Mouse (Mus musculus): ENCODE results near the gene Manbal. TPM values are rescaled to one million over a fixed set of nuclear protein-coding genes. Genes with fewer than 3 reads are reported as not detected.
A peak's percentile ranks its signal among the peaks of the same experiment; 100 is the strongest.

The Manbal gene
- polyA plus RNA-seq, 1 experiment from 2014 or later = 85.8 TPM

- H3K27ac ChIP-seq = peak overlapping the region; percentile 90
- H3K27me3 ChIP-seq (ENCODE audit: insufficient read depth, poor library complexity, severe bottlenecking) = no peaks in the 10 kb centered on the region
- no peaks in the 10 kb centered on the region for H3K36me3 ChIP-seq
- no peak overlapping the region for H3K4me3 ChIP-seq
- 47% methylated on average over 5 of the region's 5 CpGs for WGBS
- peaks cover 62% of the 10 kb centered on the region for H3K4me1 ChIP-seq (replicated peaks)
- DNase-seq (ENCODE audit: low spot score) = no peak
- H3K9me3 ChIP-seq = no peaks in the 10 kb centered on the region
Measured at GRCm38 (mm10) chr2:157342328-157342926, 25.0 kb upstream of the Manbal start.

GRCm38 (mm10) chr2:157343337-157343736 lies 24.1 kb upstream of the Manbal start:
- no peaks in the 10 kb centered on the region for H3K9me3 ChIP-seq
- DNase-seq (ENCODE audit: low spot score) = no peak
- H3K4me3 ChIP-seq = no peak overlapping the region
- H3K27ac ChIP-seq = peak overlapping the region; percentile 73
- WGBS = 59% methylated on average over 6 of the region's 6 CpGs
- no peaks in the 10 kb centered on the region for H3K36me3 ChIP-seq
- peaks cover 65% of the 10 kb centered on the region for H3K4me1 ChIP-seq (replicated peaks)
- no peaks in the 10 kb centered on the region for H3K27me3 ChIP-seq (ENCODE audit: insufficient read depth, poor library complexity, severe bottlenecking)

GRCm38 (mm10) chr2:157347361-157348159 lies 19.8 kb upstream of the Manbal start, which contains the start of gene Ghrh:
Ghrh (minus strand) TSS chr2:157347506.
- Histone ChIP-seq H3K27me3 (ENCODE audit: insufficient read depth, poor library complexity, severe bottlenecking) (no peaks in the 10 kb centered on the region), H3K9me3 (no peaks in the 10 kb centered on the region), H3K36me3 (no peaks in the 10 kb centered on the region), H3K4me1 (replicated peaks) (peaks cover 40% of the 10 kb centered on the region), H3K4me3 (no peak within 1 kb of the TSS), H3K27ac (peak within 1 kb of the TSS; percentile 81)
- DNase-seq (ENCODE audit: low spot score) = no peak
- 68% methylated on average over 26 of the region's 26 CpGs for WGBS

GRCm38 (mm10) chr2:157349121-157349778 lies 18.1 kb upstream of the Manbal start:
- WGBS = 58% methylated on average over 12 of the region's 12 CpGs
- H3K36me3 ChIP-seq = no peaks in the 10 kb centered on the region
- no peaks in the 10 kb centered on the region for H3K27me3 ChIP-seq (ENCODE audit: insufficient read depth, poor library complexity, severe bottlenecking)
- H3K4me1 ChIP-seq (replicated peaks) = peaks cover 28% of the 10 kb centered on the region
- no peaks in the 10 kb centered on the region for H3K9me3 ChIP-seq
- no peak overlapping the region for H3K4me3 ChIP-seq
- no peak for DNase-seq (ENCODE audit: low spot score)
- peak overlapping the region; percentile 71 for H3K27ac ChIP-seq

GRCm38 (mm10) chr2:157353183-157353582 lies 14.2 kb upstream of the Manbal start:
- Histone ChIP-seq H3K9me3 (peaks cover 3% of the 10 kb centered on the region; the same call in 1 of the 2 replicates), H3K27ac (no peak overlapping the region), H3K4me1 (replicated peaks) (peaks cover 15% of the 10 kb centered on the region), H3K4me3 (no peak overlapping the region), H3K27me3 (ENCODE audit: insufficient read depth, poor library complexity, severe bottlenecking) (no peaks in the 10 kb centered on the region), H3K36me3 (no peaks in the 10 kb centered on the region)
- WGBS = 72% methylated on average over 4 of the region's 4 CpGs
- no peak for DNase-seq (ENCODE audit: low spot score)

GRCm38 (mm10) chr2:157354106-157354505 lies 13.3 kb upstream of the Manbal start:
- 72% methylated on average over 3 of the region's 3 CpGs for WGBS
- Histone ChIP-seq H3K4me1 (replicated peaks) (peaks cover 7% of the 10 kb centered on the region), H3K27me3 (ENCODE audit: insufficient read depth, poor library complexity, severe bottlenecking) (no peaks in the 10 kb centered on the region), H3K9me3 (peaks cover 3% of the 10 kb centered on the region; the same call in 1 of the 2 replicates), H3K27ac (no peak overlapping the region), H3K36me3 (no peaks in the 10 kb centered on the region), H3K4me3 (no peak overlapping the region)
- no peak for DNase-seq (ENCODE audit: low spot score)

- no peaks in the 10 kb centered on the region for H3K27me3 ChIP-seq (ENCODE audit: insufficient read depth, poor library complexity, severe bottlenecking)
- DNase-seq (ENCODE audit: low spot score) = no peak
- 85% methylated on average over 5 of the region's 5 CpGs for WGBS
- peaks cover 3% of the 10 kb centered on the region; the same call in 1 of the 2 replicates for H3K9me3 ChIP-seq
- H3K4me3 ChIP-seq = no peak overlapping the region
- H3K27ac ChIP-seq = no peak overlapping the region
- 0 out of 2 replicates have a peak, but pooled peaks cover 4% of the 10 kb centered on the region for H3K4me1 ChIP-seq (replicated peaks)
- H3K36me3 ChIP-seq = no peaks in the 10 kb centered on the region
Measured at GRCm38 (mm10) chr2:157360028-157360427, 7.4 kb upstream of the Manbal start.

GRCm38 (mm10) chr2:157363031-157363430 lies 4.4 kb upstream of the Manbal start:
- Histone ChIP-seq H3K4me1 (replicated peaks) (peaks cover 16% of the 10 kb centered on the region), H3K9me3 (no peaks in the 10 kb centered on the region), H3K36me3 (no peaks in the 10 kb centered on the region), H3K27me3 (ENCODE audit: insufficient read depth, poor library complexity, severe bottlenecking) (no peaks in the 10 kb centered on the region), H3K4me3 (no peak overlapping the region), H3K27ac (no peak overlapping the region)
- 89% methylated on average over 3 of the region's 3 CpGs for whole genome bisulfite sequencing
- no peak for DNase-seq (ENCODE audit: low spot score)

- no peaks in the 10 kb centered on the region for H3K27me3 ChIP-seq (ENCODE audit: insufficient read depth, poor library complexity, severe bottlenecking)
- peak overlapping the region; percentile 86 for H3K4me3 ChIP-seq
- peak overlapping the region; percentile 97 for H3K27ac ChIP-seq
- WGBS = 90% methylated on average over 9 of the region's 9 CpGs
- H3K4me1 ChIP-seq (replicated peaks) = peaks cover 33% of the 10 kb centered on the region
- H3K36me3 ChIP-seq = peaks cover 13% of the 10 kb centered on the region; the same call in 1 of the 2 replicates
- no peak for DNase-seq (ENCODE audit: low spot score)
- no peaks in the 10 kb centered on the region for H3K9me3 ChIP-seq
Measured at GRCm38 (mm10) chr2:157366762-157367161, 632 bp upstream of the Manbal start.

GRCm38 (mm10) chr2:157367991-157368390 lies 597 bp downstream of the Manbal start:
- H3K27ac ChIP-seq = peak overlapping the region; percentile 97
- peak overlapping the region; percentile 86 for H3K4me3 ChIP-seq
- H3K4me1 ChIP-seq (replicated peaks) = peaks cover 28% of the 10 kb centered on the region
- WGBS = 12% methylated on average over 13 of the region's 13 CpGs
- no peaks in the 10 kb centered on the region for H3K9me3 ChIP-seq
- no peak for DNase-seq (ENCODE audit: low spot score)
- no peaks in the 10 kb centered on the region for H3K27me3 ChIP-seq (ENCODE audit: insufficient read depth, poor library complexity, severe bottlenecking)
- H3K36me3 ChIP-seq = peaks cover 21% of the 10 kb centered on the region

- no peak overlapping the region for H3K27ac ChIP-seq
- no peak overlapping the region for H3K4me3 ChIP-seq
- no peak for DNase-seq (ENCODE audit: low spot score)
- H3K27me3 ChIP-seq (ENCODE audit: insufficient read depth, poor library complexity, severe bottlenecking) = no peaks in the 10 kb centered on the region; the same call in 1 of the 2 replicates
- peaks cover 49% of the 10 kb centered on the region for H3K4me1 ChIP-seq (replicated peaks)
- WGBS = 83% methylated on average over 6 of the region's 6 CpGs
- H3K36me3 ChIP-seq = peaks cover 37% of the 10 kb centered on the region
- no peaks in the 10 kb centered on the region for H3K9me3 ChIP-seq
Measured at GRCm38 (mm10) chr2:157371696-157372095, 4.3 kb downstream of the Manbal start.

- H3K36me3 ChIP-seq = peaks cover 37% of the 10 kb centered on the region
- no peaks in the 10 kb centered on the region for H3K9me3 ChIP-seq
- H3K4me1 ChIP-seq (replicated peaks) = peaks cover 38% of the 10 kb centered on the region
- no peak overlapping the region for H3K4me3 ChIP-seq
- no peak for DNase-seq (ENCODE audit: low spot score)
- WGBS = 88% methylated on average over 3 of the region's 3 CpGs
- no peaks in the 10 kb centered on the region; the same call in 1 of the 2 replicates for H3K27me3 ChIP-seq (ENCODE audit: insufficient read depth, poor library complexity, severe bottlenecking)
- H3K27ac ChIP-seq = no peak overlapping the region; the same call in 1 of the 2 replicates
Measured at GRCm38 (mm10) chr2:157373681-157374080, 6.3 kb downstream of the Manbal start.
